Mouse (Mus musculus) limb, embryonic 12.5 days (tissue): Measurements from ENCODE around the gene Dhx37. TPM values are rescaled to one million over a fixed set of nuclear protein-coding genes. Genes with fewer than 3 reads are reported as not detected.
"Not testable (repeated sequence)": the region's sequence is repeated elsewhere in the genome, so short reads cannot be mapped to it uniquely, and the experiment has no call there.

Source experiments
- ATAC-seq: fragments of 200-750 bp; cut with Nextera tagmentation; 2 replicates; pipeline ENCODE4 v1.8.0; 2017; ENCODE audit warnings: low read depth, moderate TSS enrichment; ENCODE audit not compliant: insufficient number of reproducible peaks, insufficient read depth, low FRiP score, low TSS enrichment
- H3K27ac ChIP-seq: fragments of 300-500 bp; sonication (generic); 2 replicates; pipeline ENCODE4 v1.5.1; 2016; ENCODE audit warnings: mild to moderate bottlenecking, moderate library complexity
- H3K27me3 ChIP-seq: fragments of 300-500 bp; sonication (generic); 2 replicates; pipeline ENCODE4 v1.6.1; 2016; ENCODE audit warnings: mild to moderate bottlenecking, moderate library complexity
- H3K36me3 ChIP-seq: fragments of 300-500 bp; sonication (generic); 2 replicates; pipeline ENCODE4 v1.6.1; 2016; ENCODE audit warnings: mild to moderate bottlenecking, moderate library complexity
- H3K4me1 ChIP-seq: fragments of 300-500 bp; sonication (generic); replicated peaks from 2 replicates; pipeline ENCODE4 v1.6.1; 2016
- H3K4me2 ChIP-seq: fragments of 300-500 bp; sonication (generic); 2 replicates; pipeline ENCODE4 v1.6.1; 2016; ENCODE audit warnings: mild to moderate bottlenecking, moderate library complexity
- H3K4me3 ChIP-seq: fragments of 300-500 bp; sonication (generic); replicated peaks from 2 replicates; pipeline ENCODE4 v1.5.1; 2016; ENCODE audit warnings: mild to moderate bottlenecking
- H3K9ac ChIP-seq: fragments of 300-500 bp; sonication (generic); replicated peaks from 2 replicates; pipeline ENCODE4 v1.6.1; 2016; ENCODE audit warnings: mild to moderate bottlenecking, moderate library complexity
- H3K9me3 ChIP-seq: fragments of 300-500 bp; sonication (generic); 2 replicates; pipeline ENCODE4 v1.6.1; 2016; ENCODE audit warnings: mild to moderate bottlenecking, moderate library complexity
- WGBS: fragments of 180-500 bp; shearing (Covaris S2); methylation state at CpG from one replicate; pipeline ENCODE4 v1.1.7; 2016; 5-methylcytosine and 5-hydroxymethylcytosine counted together
- polyA plus RNA-seq: library from polyadenylated mRNA; unstranded; fragments of >200 nt; fragmentation: Nextera tagmentation; extraction: Ambion mirVana; gene quantifications from 2 replicates; pipeline ENCODE4 v1.2.1, GENCODE M21; 2016

Dhx37 gene
- polyA plus RNA-seq, 1 experiment from 2014 or later = 16.1 TPM

DNA sequence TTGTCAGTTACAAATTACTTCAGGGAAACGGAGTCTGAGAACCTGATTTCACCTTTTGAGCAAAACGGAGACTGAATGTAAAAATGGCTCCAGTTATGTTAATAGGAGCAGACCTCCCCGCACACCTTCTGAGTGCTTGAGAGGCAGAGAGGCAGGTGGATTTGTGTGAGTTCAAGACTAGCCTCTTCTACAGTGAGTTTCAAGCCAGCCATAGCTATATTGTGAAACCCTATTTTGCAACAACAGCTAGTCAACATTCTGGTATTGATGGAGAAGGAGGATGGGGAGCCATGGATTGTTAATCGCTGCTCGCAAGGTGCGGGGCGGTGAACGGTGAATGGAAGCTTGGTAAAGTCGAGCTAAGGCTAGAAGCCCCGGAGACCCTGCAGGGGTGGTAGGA, 31.4 kb downstream of the Dhx37 start:
- no peaks in the 10 kb centered on the region for H3K36me3 ChIP-seq
- H3K4me1 ChIP-seq = peaks cover 8% of the 10 kb centered on the region
- H3K4me2 ChIP-seq = no peak overlapping the region
- H3K4me3 ChIP-seq = no peak overlapping the region
- peaks cover 8% of the 10 kb centered on the region for H3K27me3 ChIP-seq
- H3K9ac ChIP-seq = no peak overlapping the region
- no peak overlapping the region for H3K27ac ChIP-seq
- H3K9me3 ChIP-seq = no peaks in the 10 kb centered on the region
- ATAC-seq = no peak
- WGBS = 53% methylated on average over 10 of the region's 10 CpGs

DNA sequence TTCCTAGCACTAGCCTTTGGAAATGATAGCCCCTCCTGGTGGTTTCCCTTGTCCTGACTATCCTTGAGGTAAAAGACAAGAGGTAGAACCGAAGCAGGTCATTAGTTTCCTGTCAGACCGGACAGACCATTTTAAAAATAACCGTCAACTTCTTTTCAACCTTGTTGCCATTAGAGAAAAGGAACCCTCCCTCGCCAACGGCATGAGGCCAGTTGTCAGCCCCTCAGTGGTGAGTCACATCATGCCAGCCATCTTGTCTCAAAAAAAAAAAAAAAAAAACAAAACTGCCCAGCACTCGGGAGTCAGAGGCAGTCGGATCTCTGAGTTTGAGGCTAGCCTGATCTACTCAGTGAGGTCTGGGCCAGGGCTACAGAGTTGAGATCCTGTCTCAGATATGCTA, 33.0 kb downstream of the Dhx37 start:
- Histone ChIP-seq H3K36me3 (no peaks in the 10 kb centered on the region), H3K27ac (no peak overlapping the region), H3K4me3 (no peak overlapping the region), H3K4me2 (no peak overlapping the region), H3K27me3 (peaks cover 8% of the 10 kb centered on the region), H3K9me3 (no peaks in the 10 kb centered on the region), H3K4me1 (no peaks in the 10 kb centered on the region; the same call in 1 of the 2 replicates), H3K9ac (no peak overlapping the region)
- 57% methylated on average over 7 of the region's 7 CpGs for WGBS
- no peak for ATAC-seq

- Histone ChIP-seq H3K36me3 (no peaks in the 10 kb centered on the region), H3K27ac (peak overlapping the region; percentile 99), H3K9me3 (no peaks in the 10 kb centered on the region), H3K27me3 (no peaks in the 10 kb centered on the region), H3K4me1 (peaks cover 29% of the 10 kb centered on the region), H3K4me3 (no peak overlapping the region), H3K4me2 (peak overlapping the region; percentile 63), H3K9ac (no peak overlapping the region)
- ATAC-seq = no peak; the same call in 1 of the 2 replicates
- 72% methylated on average over 3 of the region's 3 CpGs for WGBS
Measured at GRCm38 (mm10) chr5:125395008-125395407, 38.9 kb downstream of the Dhx37 start.

- no peaks in the 10 kb centered on the region for H3K27me3 ChIP-seq
- H3K36me3 ChIP-seq = no peaks in the 10 kb centered on the region
- ATAC-seq = 0 out of 2 replicates have a peak, but pooled peaks have one; percentile 30
- peak overlapping the region; percentile 63 for H3K4me2 ChIP-seq
- H3K27ac ChIP-seq = peak overlapping the region; percentile 99
- H3K4me3 ChIP-seq = peak overlapping the region; percentile 38
- H3K9ac ChIP-seq = peak overlapping the region; percentile 46
- WGBS = 18% methylated on average over 25 of the region's 25 CpGs
- H3K9me3 ChIP-seq = no peaks in the 10 kb centered on the region
- H3K4me1 ChIP-seq = peaks cover 29% of the 10 kb centered on the region
Measured at GRCm38 (mm10) chr5:125393622-125394603, 40.0 kb downstream of the Dhx37 start.

DNA sequence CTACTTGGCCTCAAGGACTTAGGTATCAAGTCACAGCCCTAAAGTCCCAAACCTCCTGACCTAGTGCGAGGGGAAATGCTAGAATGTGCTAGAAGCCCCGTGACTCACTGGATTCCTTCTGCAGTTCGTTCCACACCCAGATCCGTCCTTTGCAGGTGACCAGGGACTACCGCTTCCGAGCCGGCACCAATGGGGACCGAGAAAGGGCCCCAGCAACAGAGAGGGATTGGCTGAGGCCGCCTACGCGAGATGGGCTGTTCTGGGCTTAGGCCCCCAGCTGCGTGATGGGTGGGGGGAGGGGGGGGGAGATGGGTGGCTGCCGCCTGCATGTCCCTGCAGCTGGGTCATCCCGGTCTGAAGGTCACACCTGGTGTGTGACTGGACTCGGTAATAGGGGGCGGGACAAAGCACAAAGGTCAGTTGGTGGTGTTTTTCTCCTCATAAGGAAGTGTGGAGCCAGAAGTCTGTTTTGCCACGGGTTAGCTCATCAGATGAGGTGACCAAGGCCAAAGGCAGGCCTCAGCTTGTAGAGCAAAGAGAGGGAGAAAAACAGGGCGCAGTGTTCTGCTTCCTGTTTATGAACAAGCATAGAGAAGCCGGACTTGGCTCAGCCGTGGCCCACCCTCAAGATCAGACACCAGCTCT, 40.8 kb downstream of the Dhx37 start:
- no peaks in the 10 kb centered on the region for H3K27me3 ChIP-seq
- peaks cover 34% of the 10 kb centered on the region for H3K4me1 ChIP-seq
- peak; percentile 93 for ATAC-seq
- H3K4me3 ChIP-seq = peak overlapping the region; percentile 38
- H3K36me3 ChIP-seq = peaks cover 3% of the 10 kb centered on the region; the same call in 1 of the 2 replicates
- H3K4me2 ChIP-seq = peak overlapping the region; percentile 63
- no peaks in the 10 kb centered on the region for H3K9me3 ChIP-seq
- WGBS = 1% methylated on average over 20 of the region's 20 CpGs
- H3K9ac ChIP-seq = peak overlapping the region; percentile 46; the same call in 1 of the 2 replicates
- H3K27ac ChIP-seq = peak overlapping the region; percentile 99

DNA sequence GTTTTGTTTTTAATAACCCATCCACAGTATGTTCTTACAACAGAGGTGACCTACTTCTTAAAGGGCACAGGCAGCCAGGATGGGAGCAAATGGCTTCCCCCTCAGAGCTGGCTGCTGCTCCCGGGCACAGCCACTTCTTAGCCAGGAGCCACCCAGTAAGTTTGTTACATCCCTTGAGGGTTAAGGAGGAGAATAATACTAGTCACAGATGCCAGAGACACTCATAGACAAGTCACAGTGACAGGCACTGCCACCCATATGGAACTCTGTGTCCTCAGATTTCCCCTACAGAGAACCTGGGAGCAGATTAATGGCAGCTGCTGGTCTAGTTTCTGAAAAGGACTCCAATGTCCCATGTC, 41.3 kb downstream of the Dhx37 start:
- peak overlapping the region; percentile 38; the same call in 1 of the 2 replicates for H3K4me3 ChIP-seq
- peak overlapping the region; percentile 99 for H3K27ac ChIP-seq
- WGBS = 37% methylated on average over 1 of the region's 1 CpGs
- peaks cover 4% of the 10 kb centered on the region; the same call in 1 of the 2 replicates for H3K36me3 ChIP-seq
- no peaks in the 10 kb centered on the region for H3K9me3 ChIP-seq
- no peak overlapping the region for H3K9ac ChIP-seq
- no peaks in the 10 kb centered on the region for H3K27me3 ChIP-seq
- peak overlapping the region; percentile 63 for H3K4me2 ChIP-seq
- 0 out of 2 replicates have a peak, but pooled peaks have one; percentile 0 for ATAC-seq
- H3K4me1 ChIP-seq = peaks cover 34% of the 10 kb centered on the region

- H3K9me3 ChIP-seq, H3K4me2 ChIP-seq, H3K4me3 ChIP-seq, H3K36me3 ChIP-seq, H3K27me3 ChIP-seq, H3K9ac ChIP-seq, ATAC-seq: not testable (repeated sequence)
- 89% methylated on average over 4 of the region's 4 CpGs for WGBS
- peaks cover 34% of the 10 kb centered on the region for H3K4me1 ChIP-seq
- peak overlapping the region; percentile 99; the same call in 1 of the 2 replicates for H3K27ac ChIP-seq
Measured at GRCm38 (mm10) chr5:125392176-125392575, 41.7 kb downstream of the Dhx37 start.

GRCm38 (mm10) chr5:125391609-125392008, 42.3 kb downstream of the Dhx37 start:
- no peak for ATAC-seq
- H3K9me3 ChIP-seq = no peaks in the 10 kb centered on the region
- H3K27me3 ChIP-seq = no peaks in the 10 kb centered on the region
- 95% methylated on average over 5 of the region's 5 CpGs for WGBS
- peaks cover 34% of the 10 kb centered on the region for H3K4me1 ChIP-seq
- no peak overlapping the region for H3K9ac ChIP-seq
- H3K27ac ChIP-seq = no peak overlapping the region
- peaks cover 4% of the 10 kb centered on the region; the same call in 1 of the 2 replicates for H3K36me3 ChIP-seq
- no peak overlapping the region for H3K4me2 ChIP-seq
- no peak overlapping the region for H3K4me3 ChIP-seq

DNA sequence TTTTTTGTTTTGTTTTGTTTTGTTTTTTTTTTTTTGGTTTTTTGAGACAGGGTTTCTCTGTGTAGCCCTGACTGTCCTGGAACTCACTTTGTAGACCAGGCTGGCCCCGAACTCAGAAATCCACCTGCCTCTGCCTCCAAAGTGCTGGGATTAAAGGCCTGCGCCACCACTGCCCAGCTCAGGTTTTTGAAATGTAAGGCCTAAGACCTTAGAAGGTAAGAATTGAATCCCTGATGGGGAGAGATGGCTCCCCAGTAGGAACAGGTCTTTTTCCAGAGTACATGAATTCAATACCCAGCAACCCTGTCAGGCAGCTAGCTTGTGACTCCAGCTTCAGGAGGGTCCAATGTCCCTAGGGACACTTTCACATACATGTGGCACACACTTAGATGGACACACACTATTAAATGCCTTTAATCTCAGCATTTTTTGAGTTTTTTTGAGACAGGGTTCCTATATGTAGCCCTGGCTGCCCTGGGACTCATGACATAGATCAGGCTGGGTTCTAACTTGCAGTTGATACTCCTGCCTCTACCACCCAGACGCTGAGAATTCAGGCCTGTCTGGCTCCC, 42.9 kb downstream of the Dhx37 start:
- H3K27ac ChIP-seq = no peak overlapping the region
- no peaks in the 10 kb centered on the region for H3K9me3 ChIP-seq
- no peak overlapping the region for H3K4me2 ChIP-seq
- no peaks in the 10 kb centered on the region for H3K27me3 ChIP-seq
- no peak overlapping the region for H3K4me3 ChIP-seq
- peaks cover 34% of the 10 kb centered on the region for H3K4me1 ChIP-seq
- WGBS = 95% methylated on average over 3 of the region's 3 CpGs
- no peak overlapping the region for H3K9ac ChIP-seq
- ATAC-seq = no peak
- peaks cover 5% of the 10 kb centered on the region for H3K36me3 ChIP-seq

DNA sequence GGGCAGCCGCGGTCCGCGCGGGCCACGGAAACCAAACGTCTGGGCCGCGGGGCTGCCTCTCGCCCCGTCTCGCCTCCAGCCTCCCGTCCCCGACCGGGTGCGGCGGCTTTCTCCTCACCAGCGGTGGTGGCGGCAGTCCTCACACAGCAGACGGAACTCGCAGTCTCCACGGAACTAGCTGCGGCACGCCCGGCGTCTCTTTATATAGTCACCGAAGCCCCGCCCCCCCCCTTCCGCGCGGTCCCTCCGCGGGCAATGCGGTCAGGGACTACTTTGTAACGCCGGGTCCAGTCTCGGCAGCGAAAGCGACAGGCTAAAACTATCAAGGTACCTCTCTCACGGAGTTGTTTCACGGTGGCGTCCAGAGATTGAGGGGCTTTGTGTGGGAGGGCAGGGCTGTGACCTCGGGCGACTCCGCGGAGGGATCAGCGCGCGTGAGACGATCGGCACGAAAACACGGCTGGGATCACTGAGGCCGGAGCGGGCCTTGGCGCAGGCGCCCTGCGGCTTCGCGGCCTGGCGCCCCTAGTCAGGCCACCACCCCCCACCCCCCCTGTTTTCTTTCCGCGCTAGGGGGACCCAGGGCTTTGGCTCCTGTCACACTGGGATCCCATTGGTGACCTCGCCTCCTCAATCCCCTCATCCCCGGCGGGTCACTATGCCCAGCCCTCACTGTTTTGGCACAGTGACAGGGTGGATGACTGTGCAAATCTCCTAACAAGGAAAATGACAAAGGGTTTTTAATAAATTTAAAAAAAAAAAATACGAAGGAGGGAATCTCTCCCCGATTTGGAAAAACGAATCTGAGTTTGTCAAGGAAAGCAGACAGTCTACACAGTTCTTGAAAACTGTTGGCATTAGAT, 44.1 kb downstream of the Dhx37 start, which contains the start of gene Ubc:
TSS of gene Ubc (minus strand) at position 624 of the 863 bp plus-strand sequence.
- peak within 1 kb of the TSS; percentile 93 for H3K27ac ChIP-seq
- peak within 1 kb of the TSS; percentile 98 for H3K9ac ChIP-seq
- H3K27me3 ChIP-seq = no peaks in the 10 kb centered on the region
- H3K4me3 ChIP-seq = peak within 1 kb of the TSS; percentile 99
- ATAC-seq = peak; percentile 69
- H3K36me3 ChIP-seq = peaks cover 17% of the 10 kb centered on the region
- H3K4me2 ChIP-seq = peak within 1 kb of the TSS; percentile 90
- 1% methylated on average over 69 of the region's 69 CpGs for WGBS
- peaks cover 39% of the 10 kb centered on the region for H3K4me1 ChIP-seq
- no peaks in the 10 kb centered on the region for H3K9me3 ChIP-seq
